Mouse (Mus musculus) heart, postnatal 0 days (tissue): Measurements from ENCODE around the gene Efcab2. TPM values are rescaled to one million over a fixed set of nuclear protein-coding genes. Genes with fewer than 3 reads are reported as not detected.

Experiments used
- ATAC-seq: fragments of 200-750 bp; cut with Nextera tagmentation; 2 replicates; pipeline ENCODE4 v1.8.0; 2017; ENCODE audit warnings: low read depth, moderate number of reproducible peaks, moderate library complexity; ENCODE audit not compliant: insufficient read depth
- DNase-seq: peaks from one replicate; pipeline ENCODE4 v3.0.0-alpha.2; 2016; ENCODE audit warnings: low spot score
- H3K27ac ChIP-seq: fragments of 300-500 bp; sonication (generic); 2 replicates; pipeline ENCODE4 v1.5.1; 2014; ENCODE audit warnings: low read depth, mild to moderate bottlenecking
- H3K27me3 ChIP-seq: fragments of 300-500 bp; sonication (generic); 2 replicates; pipeline ENCODE4 v1.6.1; 2014; ENCODE audit warnings: low read length, mixed read lengths; ENCODE audit not compliant: control insufficient read depth, insufficient read depth
- H3K36me3 ChIP-seq: fragments of 300-500 bp; sonication (generic); replicated peaks from 2 replicates; pipeline ENCODE4 v1.6.1; 2014; ENCODE audit warnings: low read length, mixed read lengths; ENCODE audit not compliant: control insufficient read depth, insufficient read depth
- H3K4me1 ChIP-seq: fragments of 300-500 bp; sonication (generic); 2 replicates; pipeline ENCODE4 v1.6.1; 2014; ENCODE audit warnings: antibody characterized with exemption; ENCODE audit not compliant: control insufficient read depth, insufficient read depth
- H3K4me2 ChIP-seq: fragments of 300-500 bp; sonication (generic); 2 replicates; pipeline ENCODE4 v1.6.1; 2014; ENCODE audit warnings: low read depth, mild to moderate bottlenecking, low read length, moderate library complexity
- H3K4me3 ChIP-seq: fragments of 300-500 bp; sonication (generic); 2 replicates; pipeline ENCODE4 v1.5.1; 2014; ENCODE audit warnings: low read depth, low read length
- H3K9ac ChIP-seq: fragments of 300-500 bp; sonication (generic); replicated peaks from 2 replicates; pipeline ENCODE4 v1.6.1; 2014; ENCODE audit warnings: low read depth, low read length, mixed read lengths
- H3K9me3 ChIP-seq: fragments of 300-500 bp; sonication (generic); replicated peaks from 2 replicates; pipeline ENCODE4 v1.6.1; 2016; ENCODE audit warnings: low read length; ENCODE audit not compliant: control insufficient read depth
- CTCF ChIP-seq: IDR thresholded peaks from 2 replicates; pipeline ENCODE4 v1.5.1; 2016; ENCODE audit warnings: antibody characterized with exemption, control low read depth, low read depth
- EP300 ChIP-seq: IDR thresholded peaks from 2 replicates; pipeline ENCODE4 v1.6.1; 2016; ENCODE audit warnings: antibody characterized with exemption, low read depth
- WGBS: fragments of 180-500 bp; shearing (Covaris S2); extraction: QIAGEN DNeasy Blood & Tissue Kit; methylation state at CpG from one replicate; pipeline ENCODE4 v1.1.7; 2014; 5-methylcytosine and 5-hydroxymethylcytosine counted together
- polyA plus RNA-seq: library from polyadenylated mRNA; unstranded; fragments of >200 nt; fragmentation: Nextera tagmentation; extraction: Ambion mirVana; gene quantifications from 2 replicates; pipeline ENCODE4 v1.2.1, GENCODE M21; 2015
- total RNA-seq: library from RNA; depleted of rRNA; stranded (reverse); fragments of >200 nt; gene quantifications from 2 replicates; pipeline ENCODE4 v1.2.3, GENCODE M21; 2014; ENCODE audit warnings: low replicate concordance; rRNA removed

Gene Efcab2
- 3.4 and 5.8 TPM in 2 replicates for total RNA-seq
- polyA plus RNA-seq, result 28.5 and 33.1 TPM in 2 replicates

DNA sequence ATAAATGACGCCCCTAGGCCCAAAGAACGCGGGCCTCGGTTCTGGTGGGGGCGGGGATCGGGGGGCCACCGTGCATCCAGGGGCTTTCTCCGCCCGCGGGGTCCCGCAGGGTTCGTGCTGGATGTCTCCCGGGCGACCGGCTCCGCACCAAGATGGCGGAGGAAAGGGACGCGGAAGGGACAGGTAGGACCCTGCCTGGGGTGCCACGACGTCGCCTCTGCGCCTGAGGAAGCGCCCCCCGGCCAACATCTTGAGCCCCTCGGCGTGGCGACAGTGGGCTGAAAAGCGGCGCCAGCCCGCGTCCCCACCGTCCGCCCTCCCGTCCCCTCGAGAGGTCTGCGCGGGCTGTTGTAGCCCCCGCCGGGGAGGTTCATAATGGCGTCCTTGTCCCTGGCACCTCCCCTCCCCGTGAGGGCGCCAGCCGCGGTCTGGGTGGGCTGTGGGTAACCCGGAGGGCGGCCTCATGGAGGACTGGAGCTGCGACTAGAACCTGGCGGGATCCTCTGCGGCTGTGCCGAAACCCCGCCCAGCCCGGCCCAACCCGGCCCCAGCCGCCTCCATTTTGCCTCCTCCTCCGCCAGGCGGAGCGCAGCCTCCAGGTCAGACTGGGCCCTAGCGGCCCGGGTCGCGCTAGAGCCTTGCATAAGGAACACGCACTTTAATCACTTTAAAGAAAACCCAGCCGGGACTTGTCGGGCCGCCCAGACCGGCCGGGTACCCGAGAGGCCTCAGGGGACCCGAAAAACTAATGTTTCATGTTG, at the start of gene Efcab2:
Efcab2 (plus strand) TSS at position 135 of the 761 bp plus-strand sequence.
- ATAC-seq (peak; percentile 97), DNase-seq (peak; percentile 96)
- WGBS, result under 1% methylated on average over 66 of the region's 70 CpGs
- Histone ChIP-seq H3K9me3 (no peaks in the 10 kb centered on the region), H3K27ac (peak within 1 kb of the TSS; percentile 100), H3K4me1 (peaks cover 7% of the 10 kb centered on the region; the same call in 1 of the 2 replicates), H3K4me3 (peak within 1 kb of the TSS; percentile 84), H3K27me3 (no peaks in the 10 kb centered on the region), H3K36me3 (no peaks in the 10 kb centered on the region), H3K4me2 (peak within 1 kb of the TSS; percentile 83), H3K9ac (peak within 1 kb of the TSS; percentile 95)
- TF ChIP-seq CTCF (peak; percentile 61), EP300 (no peak; the same call in 1 of the 2 replicates)

DNA sequence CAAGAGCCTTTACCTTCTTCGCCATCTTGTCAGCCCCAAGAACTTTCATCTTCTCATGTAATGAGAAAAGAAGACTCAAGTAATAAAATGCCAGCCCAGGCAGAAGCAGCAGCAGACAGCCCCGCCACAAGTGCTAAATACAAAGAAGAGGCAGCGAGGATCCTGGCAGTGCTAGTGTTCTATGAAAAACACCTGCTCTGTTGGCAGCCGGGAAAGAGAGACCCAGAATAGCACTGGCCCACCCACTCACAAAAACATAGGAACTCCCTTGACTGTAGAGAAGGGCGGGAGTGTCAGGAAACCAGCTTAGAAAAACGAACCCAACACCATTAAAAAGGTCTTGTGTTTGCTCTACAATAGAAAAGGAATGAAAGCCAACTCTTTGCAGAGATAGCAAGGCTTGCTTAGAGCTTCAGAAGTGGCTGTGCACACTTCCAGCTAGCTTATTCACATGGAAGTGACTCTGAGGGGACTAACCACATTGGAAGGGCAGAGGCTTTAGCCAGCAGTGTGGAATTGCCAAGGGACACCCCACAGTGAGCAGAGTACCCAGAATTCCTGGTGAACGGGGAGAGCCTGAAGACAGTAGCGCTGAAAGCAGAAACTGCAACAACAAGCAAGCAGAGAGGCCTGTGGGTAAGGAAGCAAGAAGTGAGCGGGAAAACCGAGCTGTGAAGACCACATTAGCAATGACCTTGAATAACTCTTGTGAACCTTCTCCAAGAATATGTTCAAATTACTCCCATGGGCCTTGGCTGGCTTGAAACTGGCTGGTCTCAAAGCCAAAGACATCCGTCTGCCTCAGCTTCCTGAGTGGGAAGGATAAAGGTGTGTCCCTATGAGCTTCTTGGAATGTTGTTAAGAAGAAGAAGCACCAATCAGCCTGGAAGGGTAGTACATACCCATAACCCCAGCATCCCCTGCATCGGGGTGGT, 47.8 kb upstream of the Efcab2 start:
- Histone ChIP-seq H3K9ac (no peak overlapping the region), H3K4me1 (no peaks in the 10 kb centered on the region), H3K4me2 (no peak overlapping the region), H3K9me3 (no peaks in the 10 kb centered on the region), H3K27me3 (no peaks in the 10 kb centered on the region), H3K27ac (peak overlapping the region; percentile 12; the same call in 1 of the 2 replicates), H3K4me3 (no peak overlapping the region), H3K36me3 (no peaks in the 10 kb centered on the region)
- DNase-seq (no peak), ATAC-seq (no peak)
- no peak for TF ChIP-seq EP300
- TF ChIP-seq CTCF, result no peak
- 59% methylated on average over 12 of the region's 12 CpGs for WGBS

GRCm38 (mm10) chr1:178360264-178360663, 45.6 kb upstream of the Efcab2 start:
- ATAC-seq, result no peak

GRCm38 (mm10) chr1:178360702-178361101, 45.2 kb upstream of the Efcab2 start:
- no peaks in the 10 kb centered on the region for H3K27me3 ChIP-seq
- H3K9ac ChIP-seq, result no peak overlapping the region
- H3K36me3 ChIP-seq, result no peaks in the 10 kb centered on the region
- H3K4me2 ChIP-seq, result no peak overlapping the region
- no peaks in the 10 kb centered on the region for H3K9me3 ChIP-seq
- 80% methylated on average over 2 of the region's 2 CpGs for WGBS
- no peaks in the 10 kb centered on the region for H3K4me1 ChIP-seq
- ATAC-seq (no peak), DNase-seq (no peak)
- TF ChIP-seq CTCF (no peak), EP300 (no peak)
- H3K27ac ChIP-seq, result no peak overlapping the region
- H3K4me3 ChIP-seq, result no peak overlapping the region

More at GRCm38 (mm10) chr1:178360264-178360663, 45.6 kb upstream of the Efcab2 start:
- Histone ChIP-seq H3K4me2 (no peak overlapping the region), H3K4me3 (no peak overlapping the region), H3K9me3 (no peaks in the 10 kb centered on the region), H3K4me1 (no peaks in the 10 kb centered on the region), H3K9ac (no peak overlapping the region), H3K36me3 (no peaks in the 10 kb centered on the region), H3K27ac (no peak overlapping the region), H3K27me3 (no peaks in the 10 kb centered on the region)
- 82% methylated on average over 11 of the region's 11 CpGs for WGBS
- TF ChIP-seq CTCF, result no peak
- TF ChIP-seq EP300, result no peak
- DNase-seq, result no peak

- Histone ChIP-seq H3K27ac (no peak overlapping the region), H3K9me3 (no peaks in the 10 kb centered on the region), H3K4me1 (peaks cover 9% of the 10 kb centered on the region; the same call in 1 of the 2 replicates), H3K4me2 (no peak overlapping the region), H3K9ac (no peak overlapping the region), H3K4me3 (no peak overlapping the region), H3K36me3 (no peaks in the 10 kb centered on the region), H3K27me3 (no peaks in the 10 kb centered on the region)
- ATAC-seq, result no peak
- TF ChIP-seq CTCF, result no peak
- no peak for TF ChIP-seq EP300
- no peak for DNase-seq
- WGBS, result 85% methylated on average over 6 of the region's 6 CpGs
Measured at GRCm38 (mm10) chr1:178365171-178365570, 40.7 kb upstream of the Efcab2 start.
